Mouse (Mus musculus) cerebellum, adult 9-10 months (tissue): ENCODE data around the gene Cdpf1.

ENCODE experiments used
- DNase-seq: peaks from one replicate; pipeline ENCODE4 v3.0.0; 2022

The Cdpf1 gene

GRCm38 (mm10) chr15:85757768-85758167 lies 53.7 kb downstream of the Cdpf1 start:
- DNase-seq: no peak
